Mouse (Mus musculus): Measurements from ENCODE around the gene Scarf2. TPM values are rescaled to one million over a fixed set of nuclear protein-coding genes. Genes with fewer than 3 reads are reported as not detected.

The Scarf2 gene
- polyA plus RNA-seq, 1 experiment, result 4.1 TPM

GRCm38 (mm10) chr16:17813173-17813572 is 16.1 kb downstream of the Scarf2 start:
- Histone ChIP-seq H3K4me1 (ENCODE audit: control insufficient read depth, insufficient read depth, low read length) (peaks cover 15% of the 10 kb centered on the region), H3K36me3 (ENCODE audit: control insufficient read depth, insufficient read depth, low read length) (no peaks in the 10 kb centered on the region), H3K27ac (ENCODE audit: control insufficient read depth, insufficient read depth, low read depth, low read length) (no peak overlapping the region), H3K27me3 (ENCODE audit: control insufficient read depth, insufficient read depth, low read length) (no peaks in the 10 kb centered on the region), H3K4me3 (ENCODE audit: control insufficient read depth, low read depth, low read length) (no peak overlapping the region)
- no peak for TF ChIP-seq CTCF (IDR thresholded peaks at IDR 0.05; ENCODE audit: control insufficient read depth, insufficient read depth, insufficient replicate concordance, low read depth, low read length)
- TF ChIP-seq POLR2A (IDR thresholded peaks at IDR 0.05; ENCODE audit: control insufficient read depth, low read depth, low read length), result no peak

GRCm38 (mm10) chr16:17815411-17816402 is 18.6 kb downstream of the Scarf2 start:
- no peak overlapping the region for H3K27ac ChIP-seq (ENCODE audit: control insufficient read depth, insufficient read depth, low read depth, low read length)
- TF ChIP-seq CTCF (IDR thresholded peaks at IDR 0.05; ENCODE audit: control insufficient read depth, insufficient read depth, insufficient replicate concordance, low read depth, low read length), result peak; percentile 87
- no peak for TF ChIP-seq POLR2A (IDR thresholded peaks at IDR 0.05; ENCODE audit: control insufficient read depth, low read depth, low read length)
- H3K27me3 ChIP-seq (ENCODE audit: control insufficient read depth, insufficient read depth, low read length), result no peaks in the 10 kb centered on the region
- H3K4me1 ChIP-seq (ENCODE audit: control insufficient read depth, insufficient read depth, low read length), result peaks cover 13% of the 10 kb centered on the region
- H3K4me3 ChIP-seq (ENCODE audit: control insufficient read depth, low read depth, low read length), result peak overlapping the region; percentile 49
- H3K36me3 ChIP-seq (ENCODE audit: control insufficient read depth, insufficient read depth, low read length), result no peaks in the 10 kb centered on the region

GRCm38 (mm10) chr16:17816528-17816927 is 19.4 kb downstream of the Scarf2 start:
- Histone ChIP-seq H3K36me3 (ENCODE audit: control insufficient read depth, insufficient read depth, low read length) (no peaks in the 10 kb centered on the region), H3K27me3 (ENCODE audit: control insufficient read depth, insufficient read depth, low read length) (no peaks in the 10 kb centered on the region), H3K4me3 (ENCODE audit: control insufficient read depth, low read depth, low read length) (no peak overlapping the region), H3K27ac (ENCODE audit: control insufficient read depth, insufficient read depth, low read depth, low read length) (no peak overlapping the region), H3K4me1 (ENCODE audit: control insufficient read depth, insufficient read depth, low read length) (peaks cover 13% of the 10 kb centered on the region)
- TF ChIP-seq POLR2A (IDR thresholded peaks at IDR 0.05; ENCODE audit: control insufficient read depth, low read depth, low read length), result no peak
- no peak for TF ChIP-seq CTCF (IDR thresholded peaks at IDR 0.05; ENCODE audit: control insufficient read depth, insufficient read depth, insufficient replicate concordance, low read depth, low read length)

- TF ChIP-seq CTCF (IDR thresholded peaks at IDR 0.05; ENCODE audit: control insufficient read depth, insufficient read depth, insufficient replicate concordance, low read depth, low read length), result no peak
- TF ChIP-seq POLR2A (IDR thresholded peaks at IDR 0.05; ENCODE audit: control insufficient read depth, low read depth, low read length), result no peak
- Histone ChIP-seq H3K27me3 (ENCODE audit: control insufficient read depth, insufficient read depth, low read length) (no peaks in the 10 kb centered on the region), H3K27ac (ENCODE audit: control insufficient read depth, insufficient read depth, low read depth, low read length) (no peak overlapping the region), H3K36me3 (ENCODE audit: control insufficient read depth, insufficient read depth, low read length) (no peaks in the 10 kb centered on the region), H3K4me1 (ENCODE audit: control insufficient read depth, insufficient read depth, low read length) (no peaks in the 10 kb centered on the region), H3K4me3 (ENCODE audit: control insufficient read depth, low read depth, low read length) (no peak overlapping the region)
Observed at GRCm38 (mm10) chr16:17826500-17826899, 29.4 kb downstream of the Scarf2 start.

- Histone ChIP-seq H3K27me3 (ENCODE audit: control insufficient read depth, insufficient read depth, low read length) (no peaks in the 10 kb centered on the region), H3K4me3 (ENCODE audit: control insufficient read depth, low read depth, low read length) (no peak overlapping the region), H3K36me3 (ENCODE audit: control insufficient read depth, insufficient read depth, low read length) (no peaks in the 10 kb centered on the region), H3K4me1 (ENCODE audit: control insufficient read depth, insufficient read depth, low read length) (peaks cover 8% of the 10 kb centered on the region), H3K27ac (ENCODE audit: control insufficient read depth, insufficient read depth, low read depth, low read length) (no peak overlapping the region)
- no peak for TF ChIP-seq CTCF (IDR thresholded peaks at IDR 0.05; ENCODE audit: control insufficient read depth, insufficient read depth, insufficient replicate concordance, low read depth, low read length)
- no peak for TF ChIP-seq POLR2A (IDR thresholded peaks at IDR 0.05; ENCODE audit: control insufficient read depth, low read depth, low read length)
Observed at GRCm38 (mm10) chr16:17828229-17828628, 31.1 kb downstream of the Scarf2 start.

- no peak overlapping the region for H3K4me3 ChIP-seq (ENCODE audit: control insufficient read depth, low read depth, low read length)
- H3K4me1 ChIP-seq (ENCODE audit: control insufficient read depth, insufficient read depth, low read length), result peaks cover 14% of the 10 kb centered on the region
- no peaks in the 10 kb centered on the region for H3K36me3 ChIP-seq (ENCODE audit: control insufficient read depth, insufficient read depth, low read length)
- no peak for TF ChIP-seq CTCF (IDR thresholded peaks at IDR 0.05; ENCODE audit: control insufficient read depth, insufficient read depth, insufficient replicate concordance, low read depth, low read length)
- no peak for TF ChIP-seq POLR2A (IDR thresholded peaks at IDR 0.05; ENCODE audit: control insufficient read depth, low read depth, low read length)
- H3K27me3 ChIP-seq (ENCODE audit: control insufficient read depth, insufficient read depth, low read length), result no peaks in the 10 kb centered on the region
- no peak overlapping the region for H3K27ac ChIP-seq (ENCODE audit: control insufficient read depth, insufficient read depth, low read depth, low read length)
Observed at GRCm38 (mm10) chr16:17828867-17829266, 31.8 kb downstream of the Scarf2 start.

GRCm38 (mm10) chr16:17830385-17831178 is 33.5 kb downstream of the Scarf2 start:
- no peaks in the 10 kb centered on the region for H3K27me3 ChIP-seq (ENCODE audit: control insufficient read depth, insufficient read depth, low read length)
- H3K36me3 ChIP-seq (ENCODE audit: control insufficient read depth, insufficient read depth, low read length), result no peaks in the 10 kb centered on the region
- H3K27ac ChIP-seq (ENCODE audit: control insufficient read depth, insufficient read depth, low read depth, low read length), result no peak overlapping the region
- no peak for TF ChIP-seq CTCF (IDR thresholded peaks at IDR 0.05; ENCODE audit: control insufficient read depth, insufficient read depth, insufficient replicate concordance, low read depth, low read length)
- TF ChIP-seq POLR2A (IDR thresholded peaks at IDR 0.05; ENCODE audit: control insufficient read depth, low read depth, low read length), result no peak
- no peak overlapping the region for H3K4me3 ChIP-seq (ENCODE audit: control insufficient read depth, low read depth, low read length)
- peaks cover 23% of the 10 kb centered on the region for H3K4me1 ChIP-seq (ENCODE audit: control insufficient read depth, insufficient read depth, low read length)

Measured in testis, adult 2 months (tissue).